10 mouse cellular contexts compared by ENCODE assay signal in genomic region chr11:78929345-78929744, GRCm38 (mm10). TPM values are rescaled to one million over a fixed set of nuclear protein-coding genes. Genes with fewer than 3 reads are reported as not detected.
DNase-seq lines count a peak whose midpoint lies in the region; ATAC-seq and TF ChIP-seq lines count a peak whose summit lies in the region.
"Had no signal": no experiment of that assay in that cellular context is flagged by ENCODE, and none has a peak within 500 bp of the region (broad histone marks: within the 10 kb centered on the region; RNA-seq: fewer than 3 reads in every experiment).

No protein-coding gene starts in this region.

- 60% methylated on average over 5 of the region's 5 CpGs for WGBS in limb, embryonic 14.5 days
- WGBS in limb, embryonic 10.5 days: 92% methylated on average over 5 of the region's 5 CpGs
- 52% methylated on average over 5 of the region's 5 CpGs for WGBS in heart, embryonic 12.5 days
- 83% methylated on average over 5 of the region's 5 CpGs for WGBS in liver, embryonic 12.5 days (ENCODE audit: insufficient replicate concordance)

- H3K36me3 ChIP-seq in limb, embryonic 14.5 days (ENCODE audit: control insufficient read depth, insufficient read depth, low read length): no peaks in the 10 kb centered on the region
- no peaks in the 10 kb centered on the region for H3K36me3 ChIP-seq in limb, embryonic 10.5 days
- H3K36me3 ChIP-seq in heart, embryonic 12.5 days: no peaks in the 10 kb centered on the region
- no peaks in the 10 kb centered on the region for H3K36me3 ChIP-seq in liver, embryonic 12.5 days

- H3K4me3 ChIP-seq in limb, embryonic 14.5 days (replicated peaks; ENCODE audit: low read length): no peak overlapping the region
- H3K4me3 ChIP-seq in limb, embryonic 10.5 days: no peak overlapping the region
- H3K4me3 ChIP-seq in heart, embryonic 12.5 days: no peak overlapping the region
- H3K4me3 ChIP-seq in liver, embryonic 12.5 days: no peak overlapping the region
- H3K4me3 ChIP-seq: erythroblast, embryonic 14.5 days had no signal

- no peak for TF ChIP-seq POLR2A in limb, embryonic 14.5 days (IDR thresholded peaks at IDR 0.05; ENCODE audit: borderline replicate concordance, extremely low read depth, insufficient read depth, insufficient read length)

- H3K27me3 ChIP-seq in limb, embryonic 14.5 days (ENCODE audit: control insufficient read depth, insufficient read depth, low read length): peaks cover 20% of the 10 kb centered on the region
- peaks cover 28% of the 10 kb centered on the region for H3K27me3 ChIP-seq in limb, embryonic 10.5 days (ENCODE audit: low read depth, poor library complexity, severe bottlenecking)
- H3K27me3 ChIP-seq in heart, embryonic 12.5 days (replicated peaks): peaks cover 32% of the 10 kb centered on the region
- H3K27me3 ChIP-seq in liver, embryonic 12.5 days (replicated peaks): peaks cover 42% of the 10 kb centered on the region

- H3K4me2 ChIP-seq in limb, embryonic 14.5 days (replicated peaks; ENCODE audit: low read depth, low read length, severe bottlenecking): no peak overlapping the region
- no peak overlapping the region for H3K4me2 ChIP-seq in heart, embryonic 12.5 days
- H3K4me2 ChIP-seq in liver, embryonic 12.5 days: no peak overlapping the region

- no peak overlapping the region for H3K9ac ChIP-seq in limb, embryonic 14.5 days (ENCODE audit: low read depth, low read length, severe bottlenecking)
- H3K9ac ChIP-seq in heart, embryonic 12.5 days: no peak overlapping the region
- no peak overlapping the region for H3K9ac ChIP-seq in liver, embryonic 12.5 days
- H3K9ac ChIP-seq: liver, embryonic 14.5 days had no signal

- no peak overlapping the region for H3K27ac ChIP-seq in limb, embryonic 14.5 days (replicated peaks; ENCODE audit: low read depth, low read length)
- no peak overlapping the region for H3K27ac ChIP-seq in limb, embryonic 10.5 days
- H3K27ac ChIP-seq in heart, embryonic 12.5 days (ENCODE audit: poor library complexity, severe bottlenecking): no peak overlapping the region
- H3K27ac ChIP-seq in liver, embryonic 12.5 days: no peak overlapping the region
- H3K27ac ChIP-seq: liver, embryonic 14.5 days had no signal

- no peak for ATAC-seq in limb, embryonic 14.5 days (ENCODE audit: low FRiP score, low read depth)
- peak; percentile 53; the same call in 1 of the 2 replicates for ATAC-seq in heart, embryonic 12.5 days (ENCODE audit: insufficient number of reproducible peaks, low FRiP score)
- ATAC-seq in liver, embryonic 12.5 days: no peak

- no peaks in the 10 kb centered on the region for H3K4me1 ChIP-seq in limb, embryonic 14.5 days (ENCODE audit: control insufficient read depth, insufficient read depth, low read length)
- peaks cover 19% of the 10 kb centered on the region for H3K4me1 ChIP-seq in limb, embryonic 10.5 days
- H3K4me1 ChIP-seq in heart, embryonic 12.5 days (replicated peaks): peaks cover 12% of the 10 kb centered on the region; the same call in 1 of the 2 replicates
- no peaks in the 10 kb centered on the region for H3K4me1 ChIP-seq in liver, embryonic 12.5 days

- no peaks in the 10 kb centered on the region for H3K9me3 ChIP-seq in limb, embryonic 14.5 days (ENCODE audit: control insufficient read depth, low read length)
- H3K9me3 ChIP-seq in limb, embryonic 10.5 days (replicated peaks): no peaks in the 10 kb centered on the region
- no peaks in the 10 kb centered on the region for H3K9me3 ChIP-seq in heart, embryonic 12.5 days (replicated peaks)
- H3K9me3 ChIP-seq in liver, embryonic 12.5 days (replicated peaks): no peaks in the 10 kb centered on the region

- DNase-seq in limb, embryonic 14.5 days (ENCODE audit: low spot score): peak; percentile 54
- DNase-seq in limb, embryonic 10.5 days (ENCODE audit: low spot score): no peak
- peak; percentile 66 for DNase-seq in cerebellum, adult 11 months
- DNase-seq in layer of hippocampus, postnatal 10 days (ENCODE audit: low spot score in 2 of 2): peak; percentile 68 to 77
- peak; percentile 57 for DNase-seq in right cerebral cortex, postnatal 14 days
- no peak for DNase-seq in spleen, postnatal 4 days (ENCODE audit: low spot score in 2 of 2)

RNA-seq across cellular contexts. Expression of gene Nos2, which starts 8.8 kb away (rescaled TPM):
- polyA plus RNA-seq in limb, embryonic 14.5 days (2012; rRNA removed): 2.1 and 2.2 TPM in 2 replicates
- 1.4 and 2.1 TPM in 2 replicates for polyA plus RNA-seq in limb, embryonic 14.5 days (2014; fragmentation: Nextera tagmentation; extraction: Ambion mirVana)
- polyA plus RNA-seq in limb, embryonic 10.5 days (2016; fragmentation: Nextera tagmentation; extraction: Ambion mirVana): 0.85 and 1.4 TPM in 2 replicates
- 0.33 and 0.37 TPM in 2 replicates for polyA plus RNA-seq in heart, embryonic 12.5 days (2016; fragmentation: Nextera tagmentation; extraction: Ambion mirVana)
- 1 to 10 TPM; 1.5 to 2.3 TPM for total RNA-seq in layer of hippocampus, postnatal 10 days (2021)
- polyA plus RNA-seq in liver, embryonic 12.5 days (2016; fragmentation: Nextera tagmentation; extraction: Ambion mirVana): 0.07 and 0.13 TPM in 2 replicates
- polyA plus RNA-seq: erythroblast, embryonic 14.5 days had no signal

RNA-seq across cellular contexts. Expression of gene Lgals9, which starts 55.4 kb away (rescaled TPM):
- polyA plus RNA-seq in limb, embryonic 14.5 days (2012; rRNA removed): 29.7 and 31.3 TPM in 2 replicates
- polyA plus RNA-seq in limb, embryonic 14.5 days (2014; fragmentation: Nextera tagmentation; extraction: Ambion mirVana): 35.4 and 36.2 TPM in 2 replicates
- 1.0 and 1.8 TPM in 2 replicates for polyA plus RNA-seq in limb, embryonic 10.5 days (2016; fragmentation: Nextera tagmentation; extraction: Ambion mirVana)
- polyA plus RNA-seq in heart, embryonic 12.5 days (2016; fragmentation: Nextera tagmentation; extraction: Ambion mirVana): 53.7 and 53.8 TPM in 2 replicates
- total RNA-seq in layer of hippocampus, postnatal 10 days (2021): 1 to 10 TPM; 6.6 to 7.1 TPM
- polyA plus RNA-seq in liver, embryonic 12.5 days (2016; fragmentation: Nextera tagmentation; extraction: Ambion mirVana): 40.8 and 45.7 TPM in 2 replicates

Comparison
In these comparisons a context has a peak if more than half of its experiments do, and no peak if none do; other contexts are left out.
1. DNase-seq: peak in limb, embryonic 14.5 days (single experiment), cerebellum, adult 11 months (single experiment), layer of hippocampus, postnatal 10 days (2 of 2) and right cerebral cortex, postnatal 14 days (single experiment); none in limb, embryonic 10.5 days (single experiment) and spleen, postnatal 4 days (0 of 2).
2. RNA of gene Lgals9, which starts 55.4 kb away (polyA plus RNA-seq): 53.7 to 53.8 TPM in heart, embryonic 12.5 days, 40.8 to 45.7 TPM in liver, embryonic 12.5 days and 29.7 to 36.2 TPM in limb, embryonic 14.5 days; 1.0 to 1.8 TPM in limb, embryonic 10.5 days; every median in the first group is over 10 times any median in the second.